Mouse (Mus musculus) limb, embryonic 15.5 days (tissue): ENCODE results near the gene Mphosph6. TPM values are rescaled to one million over a fixed set of nuclear protein-coding genes. Genes with fewer than 3 reads are reported as not detected.

Experiments used
- ATAC-seq: fragments of 200-750 bp; cut with Nextera tagmentation; 2 replicates; pipeline ENCODE4 v1.8.0; 2017; ENCODE audit warnings: low read depth, moderate TSS enrichment; ENCODE audit not compliant: insufficient number of reproducible peaks, low FRiP score, low TSS enrichment
- H3K27ac ChIP-seq: fragments of 300-500 bp; sonication (generic); 2 replicates; pipeline ENCODE4 v1.5.1; 2015; ENCODE audit warnings: moderate library complexity, mild to moderate bottlenecking, inconsistent platforms
- H3K27me3 ChIP-seq: fragments of 300-500 bp; sonication (generic); 2 replicates; pipeline ENCODE4 v1.6.1; 2015; ENCODE audit warnings: inconsistent platforms
- H3K36me3 ChIP-seq: fragments of 300-500 bp; sonication (generic); 2 replicates; pipeline ENCODE4 v1.6.1; 2015; ENCODE audit warnings: inconsistent platforms
- H3K4me1 ChIP-seq: fragments of 300-500 bp; sonication (generic); 2 replicates; pipeline ENCODE4 v1.6.1; 2015; ENCODE audit warnings: inconsistent platforms
- H3K4me2 ChIP-seq: fragments of 300-500 bp; sonication (generic); 2 replicates; pipeline ENCODE4 v1.6.1; 2015; ENCODE audit warnings: mild to moderate bottlenecking, inconsistent platforms
- H3K4me3 ChIP-seq: fragments of 300-500 bp; sonication (generic); 2 replicates; pipeline ENCODE4 v1.5.1; 2015; ENCODE audit warnings: mild to moderate bottlenecking, inconsistent platforms
- H3K9ac ChIP-seq: fragments of 300-500 bp; sonication (generic); 2 replicates; pipeline ENCODE4 v1.6.1; 2015; ENCODE audit warnings: inconsistent platforms
- H3K9me3 ChIP-seq: fragments of 300-500 bp; sonication (generic); 2 replicates; pipeline ENCODE4 v1.6.1; 2016; ENCODE audit warnings: inconsistent platforms
- WGBS: fragments of 180-500 bp; shearing (Covaris S2); methylation state at CpG from one replicate; pipeline ENCODE4 v1.1.7; 2015; 5-methylcytosine and 5-hydroxymethylcytosine counted together
- polyA plus RNA-seq: library from polyadenylated mRNA; unstranded; fragments of >200 nt; fragmentation: Nextera tagmentation; extraction: Ambion mirVana; gene quantifications from 2 replicates; pipeline ENCODE4 v1.2.1, GENCODE M21; 2015

Mphosph6 gene
- 56.7 and 59.4 TPM in 2 replicates for polyA plus RNA-seq

- H3K27ac ChIP-seq = peak within 1 kb of the TSS; percentile 95
- H3K4me2 ChIP-seq = peak within 1 kb of the TSS; percentile 60
- H3K9me3 ChIP-seq = no peaks in the 10 kb centered on the region
- WGBS = under 1% methylated on average over 65 of the region's 65 CpGs
- H3K4me3 ChIP-seq = peak within 1 kb of the TSS; percentile 85
- peak; percentile 97 for ATAC-seq
- H3K36me3 ChIP-seq = peaks cover 25% of the 10 kb centered on the region
- peaks cover 17% of the 10 kb centered on the region for H3K4me1 ChIP-seq
- no peaks in the 10 kb centered on the region for H3K27me3 ChIP-seq
- peak within 1 kb of the TSS; percentile 93 for H3K9ac ChIP-seq
Observed at GRCm38 (mm10) chr8:117801443-117802298, at the start of gene Mphosph6. Gene Mphosph6, minus strand, starts transcription at chr8:117801943.

GRCm38 (mm10) chr8:117850420-117850819 lies 48.7 kb upstream of the Mphosph6 start:
- H3K27me3 ChIP-seq = no peaks in the 10 kb centered on the region
- no peak overlapping the region for H3K4me3 ChIP-seq
- 81% methylated on average over 10 of the region's 10 CpGs for WGBS
- no peaks in the 10 kb centered on the region for H3K4me1 ChIP-seq
- H3K27ac ChIP-seq = no peak overlapping the region
- H3K9ac ChIP-seq = no peak overlapping the region
- H3K4me2 ChIP-seq = no peak overlapping the region
- no peak for ATAC-seq
- no peaks in the 10 kb centered on the region for H3K36me3 ChIP-seq
- no peaks in the 10 kb centered on the region for H3K9me3 ChIP-seq

- Histone ChIP-seq H3K9ac (no peak overlapping the region), H3K27me3 (no peaks in the 10 kb centered on the region), H3K4me1 (no peaks in the 10 kb centered on the region), H3K9me3 (no peaks in the 10 kb centered on the region), H3K4me3 (no peak overlapping the region), H3K4me2 (no peak overlapping the region), H3K27ac (no peak overlapping the region), H3K36me3 (no peaks in the 10 kb centered on the region)
- ATAC-seq = no peak
- 87% methylated on average over 6 of the region's 6 CpGs for WGBS
Observed at GRCm38 (mm10) chr8:117847865-117848264, 46.1 kb upstream of the Mphosph6 start.

GRCm38 (mm10) chr8:117843694-117844093 lies 42.0 kb upstream of the Mphosph6 start:
- Histone ChIP-seq H3K27me3 (no peaks in the 10 kb centered on the region), H3K27ac (no peak overlapping the region), H3K9me3 (no peaks in the 10 kb centered on the region), H3K9ac (no peak overlapping the region), H3K4me3 (no peak overlapping the region), H3K4me2 (no peak overlapping the region), H3K36me3 (no peaks in the 10 kb centered on the region), H3K4me1 (no peaks in the 10 kb centered on the region)
- WGBS = 89% methylated on average over 8 of the region's 8 CpGs
- ATAC-seq = no peak

GRCm38 (mm10) chr8:117813524-117813923 lies 11.8 kb upstream of the Mphosph6 start:
- H3K9me3 ChIP-seq = no peaks in the 10 kb centered on the region
- no peaks in the 10 kb centered on the region for H3K4me1 ChIP-seq
- no peak overlapping the region for H3K27ac ChIP-seq
- no peak overlapping the region for H3K4me2 ChIP-seq
- H3K36me3 ChIP-seq = no peaks in the 10 kb centered on the region
- WGBS = 38% methylated on average over 4 of the region's 4 CpGs
- H3K9ac ChIP-seq = no peak overlapping the region
- H3K27me3 ChIP-seq = no peaks in the 10 kb centered on the region
- no peak overlapping the region for H3K4me3 ChIP-seq
- no peak for ATAC-seq

- no peak for ATAC-seq
- H3K36me3 ChIP-seq = no peaks in the 10 kb centered on the region
- WGBS = 95% methylated on average over 2 of the region's 2 CpGs
- no peak overlapping the region for H3K4me3 ChIP-seq
- no peak overlapping the region for H3K9ac ChIP-seq
- no peak overlapping the region for H3K27ac ChIP-seq
- no peaks in the 10 kb centered on the region for H3K27me3 ChIP-seq
- H3K4me2 ChIP-seq = no peak overlapping the region
- no peaks in the 10 kb centered on the region for H3K9me3 ChIP-seq
- H3K4me1 ChIP-seq = no peaks in the 10 kb centered on the region
Observed at GRCm38 (mm10) chr8:117810676-117811075, 8.9 kb upstream of the Mphosph6 start.

- peaks cover 8% of the 10 kb centered on the region for H3K4me1 ChIP-seq
- no peak overlapping the region for H3K27ac ChIP-seq
- no peaks in the 10 kb centered on the region for H3K27me3 ChIP-seq
- 70% methylated on average over 5 of the region's 5 CpGs for WGBS
- H3K4me3 ChIP-seq = no peak overlapping the region
- H3K9ac ChIP-seq = no peak overlapping the region
- no peak for ATAC-seq
- no peak overlapping the region for H3K4me2 ChIP-seq
- no peaks in the 10 kb centered on the region for H3K9me3 ChIP-seq
- no peaks in the 10 kb centered on the region for H3K36me3 ChIP-seq
Observed at GRCm38 (mm10) chr8:117805419-117805818, 3.7 kb upstream of the Mphosph6 start.

- peaks cover 17% of the 10 kb centered on the region for H3K4me1 ChIP-seq
- under 1% methylated on average over 11 of the region's 11 CpGs for WGBS
- H3K4me3 ChIP-seq = peak overlapping the region; percentile 85
- no peaks in the 10 kb centered on the region for H3K27me3 ChIP-seq
- peak overlapping the region; percentile 93 for H3K9ac ChIP-seq
- H3K9me3 ChIP-seq = no peaks in the 10 kb centered on the region
- H3K36me3 ChIP-seq = peaks cover 19% of the 10 kb centered on the region
- H3K4me2 ChIP-seq = peak overlapping the region; percentile 60
- peak overlapping the region; percentile 95 for H3K27ac ChIP-seq
- ATAC-seq = no peak; the same call in 1 of the 2 replicates
Observed at GRCm38 (mm10) chr8:117802299-117802689, 551 bp upstream of the Mphosph6 start.

GRCm38 (mm10) chr8:117798066-117798465 lies 3.7 kb downstream of the Mphosph6 start:
- peaks cover 34% of the 10 kb centered on the region for H3K4me1 ChIP-seq
- no peak overlapping the region for H3K27ac ChIP-seq
- no peak for ATAC-seq
- H3K27me3 ChIP-seq = no peaks in the 10 kb centered on the region
- H3K9me3 ChIP-seq = no peaks in the 10 kb centered on the region
- 92% methylated on average over 2 of the region's 2 CpGs for WGBS
- no peak overlapping the region for H3K4me2 ChIP-seq
- no peak overlapping the region for H3K4me3 ChIP-seq
- peaks cover 52% of the 10 kb centered on the region for H3K36me3 ChIP-seq
- H3K9ac ChIP-seq = no peak overlapping the region

GRCm38 (mm10) chr8:117796464-117796863 lies 5.3 kb downstream of the Mphosph6 start:
- Histone ChIP-seq H3K9ac (no peak overlapping the region), H3K27ac (no peak overlapping the region), H3K4me1 (peaks cover 30% of the 10 kb centered on the region), H3K36me3 (peaks cover 64% of the 10 kb centered on the region), H3K4me3 (no peak overlapping the region), H3K4me2 (no peak overlapping the region), H3K27me3 (no peaks in the 10 kb centered on the region), H3K9me3 (no peaks in the 10 kb centered on the region)
- no peak for ATAC-seq
- WGBS = 85% methylated on average over 15 of the region's 15 CpGs

- no peaks in the 10 kb centered on the region for H3K9me3 ChIP-seq
- H3K4me2 ChIP-seq = no peak overlapping the region
- H3K4me1 ChIP-seq = peaks cover 17% of the 10 kb centered on the region; the same call in 1 of the 2 replicates
- peaks cover 82% of the 10 kb centered on the region for H3K36me3 ChIP-seq
- H3K27me3 ChIP-seq = no peaks in the 10 kb centered on the region
- 64% methylated on average over 10 of the region's 10 CpGs for WGBS
- no peak overlapping the region for H3K4me3 ChIP-seq
- H3K9ac ChIP-seq = no peak overlapping the region
- no peak for ATAC-seq
- 0 out of 2 replicates have a peak overlapping the region, but pooled peaks have one; percentile 47 for H3K27ac ChIP-seq
Observed at GRCm38 (mm10) chr8:117794581-117794980, 7.2 kb downstream of the Mphosph6 start.

- no peak overlapping the region for H3K27ac ChIP-seq
- H3K9me3 ChIP-seq = no peaks in the 10 kb centered on the region
- H3K4me2 ChIP-seq = no peak overlapping the region
- H3K27me3 ChIP-seq = no peaks in the 10 kb centered on the region
- peaks cover 17% of the 10 kb centered on the region; the same call in 1 of the 2 replicates for H3K4me1 ChIP-seq
- no peak overlapping the region for H3K4me3 ChIP-seq
- ATAC-seq = no peak
- WGBS = 82% methylated on average over 19 of the region's 19 CpGs
- peaks cover 83% of the 10 kb centered on the region for H3K36me3 ChIP-seq
- no peak overlapping the region for H3K9ac ChIP-seq
Observed at GRCm38 (mm10) chr8:117792616-117793144, 9.1 kb downstream of the Mphosph6 start.
